Mouse (Mus musculus) embryonic facial prominence, embryonic 11.5 days (tissue): ENCODE results near the gene Prkcq. TPM values are rescaled to one million over a fixed set of nuclear protein-coding genes. Genes with fewer than 3 reads are reported as not detected.

Source experiments
- ATAC-seq: fragments of 200-750 bp; cut with Nextera tagmentation; replicated peaks from 2 replicates; pipeline ENCODE4 v1.8.0; 2017; ENCODE audit warnings: low read depth; ENCODE audit not compliant: insufficient number of reproducible peaks, low FRiP score, low TSS enrichment
- DNase-seq: peaks from one replicate; pipeline ENCODE4 v3.0.0-alpha.2; 2015; ENCODE audit warnings: low spot score
- H3K27ac ChIP-seq: fragments of 300-500 bp; sonication (generic); replicated peaks from 2 replicates; pipeline ENCODE4 v1.5.1; 2014; ENCODE audit warnings: mild to moderate bottlenecking, low read depth, low read length, control low read depth
- H3K27me3 ChIP-seq: fragments of 300-500 bp; sonication (generic); 2 replicates; pipeline ENCODE4 v1.6.1; 2014; ENCODE audit warnings: mild to moderate bottlenecking, low read length, moderate library complexity, mixed read lengths; ENCODE audit not compliant: control insufficient read depth, insufficient read depth
- H3K36me3 ChIP-seq: fragments of 300-500 bp; sonication (generic); replicated peaks from 2 replicates; pipeline ENCODE4 v1.6.1; 2014; ENCODE audit warnings: low read depth, mild to moderate bottlenecking, low read length, moderate library complexity, mixed read lengths; ENCODE audit not compliant: control insufficient read depth, insufficient read depth
- H3K4me1 ChIP-seq: fragments of 300-500 bp; sonication (generic); 2 replicates; pipeline ENCODE4 v1.6.1; 2014; ENCODE audit warnings: low read length, mixed read lengths; ENCODE audit not compliant: control insufficient read depth, insufficient read depth
- H3K4me2 ChIP-seq: fragments of 300-500 bp; sonication (generic); 2 replicates; pipeline ENCODE4 v1.6.1; 2014; ENCODE audit warnings: low read depth, mild to moderate bottlenecking, control low read depth, low read length, moderate library complexity
- H3K4me3 ChIP-seq: fragments of 300-500 bp; sonication (generic); 2 replicates; pipeline ENCODE4 v1.5.1; 2014; ENCODE audit warnings: low read depth, low read length, control low read depth
- H3K9ac ChIP-seq: fragments of 300-500 bp; sonication (generic); replicated peaks from 2 replicates; pipeline ENCODE4 v1.6.1; 2014; ENCODE audit warnings: mild to moderate bottlenecking, control low read depth, low read length
- H3K9me3 ChIP-seq: fragments of 300-500 bp; sonication (generic); replicated peaks from 2 replicates; pipeline ENCODE4 v1.6.1; 2016; ENCODE audit warnings: mild to moderate bottlenecking, low read length, inconsistent platforms, mixed read lengths; ENCODE audit not compliant: control insufficient read depth
- WGBS: fragments of 180-500 bp; shearing (Covaris S2); extraction: QIAGEN DNeasy Blood & Tissue Kit; methylation state at CpG from one replicate; pipeline ENCODE4 v1.1.7; 2014; 5-methylcytosine and 5-hydroxymethylcytosine counted together
- polyA plus RNA-seq: library from polyadenylated mRNA; unstranded; fragments of >200 nt; fragmentation: Nextera tagmentation; extraction: Ambion mirVana; gene quantifications from 2 replicates; pipeline ENCODE4 v1.2.1, GENCODE M21; 2014

Prkcq gene
- polyA plus RNA-seq, 1 experiment from 2014 or later, result 2.8 TPM

GRCm38 (mm10) chr2:11210241-11210916 is 38.5 kb downstream of the Prkcq start:
- Histone ChIP-seq H3K4me2 (no peak overlapping the region), H3K9me3 (no peaks in the 10 kb centered on the region), H3K36me3 (no peaks in the 10 kb centered on the region), H3K27me3 (no peaks in the 10 kb centered on the region), H3K4me3 (no peak overlapping the region), H3K4me1 (no peaks in the 10 kb centered on the region), H3K27ac (no peak overlapping the region), H3K9ac (no peak overlapping the region)
- WGBS, result 77% methylated on average over 8 of the region's 8 CpGs
- DNase-seq (no peak), ATAC-seq (no peak)

DNA sequence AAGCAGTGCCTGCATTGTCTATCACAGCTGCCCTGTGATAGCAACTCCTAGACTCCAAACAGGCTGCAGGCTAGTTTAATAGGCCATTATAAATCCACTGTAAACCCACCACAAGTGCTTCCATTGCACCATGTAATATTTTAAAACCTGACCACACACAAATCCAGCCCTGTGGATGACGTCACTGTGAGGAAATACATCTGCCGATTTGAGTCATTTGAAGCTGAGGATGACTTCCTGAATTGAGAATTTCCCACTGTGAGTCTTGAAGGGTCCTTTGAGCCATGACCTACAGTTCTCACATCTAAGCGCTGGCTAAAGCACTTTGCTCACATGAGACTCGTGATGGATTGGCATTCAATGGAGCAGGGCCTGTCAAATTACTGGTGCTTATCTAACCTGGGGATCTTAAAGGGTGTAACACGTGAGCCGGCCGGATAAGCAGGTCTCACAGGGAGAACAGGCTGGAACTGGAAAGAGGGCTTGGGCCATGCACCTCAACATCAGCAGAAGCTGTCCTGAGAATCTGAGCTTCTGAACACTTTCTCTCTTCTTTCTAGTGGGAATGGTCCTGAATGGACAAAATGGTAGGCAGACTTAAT is 40.2 kb downstream of the Prkcq start:
- no peak overlapping the region for H3K9ac ChIP-seq
- ATAC-seq (no peak), DNase-seq (no peak)
- H3K9me3 ChIP-seq, result no peaks in the 10 kb centered on the region
- H3K4me2 ChIP-seq, result no peak overlapping the region
- H3K4me3 ChIP-seq, result no peak overlapping the region
- no peaks in the 10 kb centered on the region for H3K4me1 ChIP-seq
- no peaks in the 10 kb centered on the region for H3K36me3 ChIP-seq
- H3K27ac ChIP-seq, result no peak overlapping the region
- 60% methylated on average over 7 of the region's 7 CpGs for WGBS
- no peaks in the 10 kb centered on the region for H3K27me3 ChIP-seq

DNA sequence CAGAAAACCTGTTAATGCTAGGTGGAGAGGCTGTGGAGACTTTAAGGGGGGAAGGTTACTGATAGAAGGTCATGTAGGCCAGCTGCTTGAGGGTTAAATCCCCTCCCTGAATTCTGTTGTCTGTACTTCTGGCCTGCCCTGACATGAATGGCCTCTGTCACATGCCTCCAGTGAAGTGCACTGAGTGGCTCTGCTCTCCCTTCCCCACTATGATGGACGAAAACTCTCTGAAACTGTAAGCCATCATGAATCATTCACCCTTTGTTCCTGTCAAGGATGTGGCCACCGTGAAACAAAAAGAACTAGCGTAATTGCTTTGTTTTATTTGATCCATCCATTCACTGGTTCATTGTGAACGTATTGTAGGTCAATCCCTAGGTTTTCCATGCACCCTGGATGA is 44.5 kb downstream of the Prkcq start:
- Histone ChIP-seq H3K27me3 (no peaks in the 10 kb centered on the region), H3K4me1 (no peaks in the 10 kb centered on the region), H3K9ac (no peak overlapping the region), H3K9me3 (no peaks in the 10 kb centered on the region), H3K4me3 (no peak overlapping the region), H3K27ac (no peak overlapping the region), H3K4me2 (no peak overlapping the region), H3K36me3 (no peaks in the 10 kb centered on the region)
- ATAC-seq, result no peak
- 80% methylated on average over 4 of the region's 4 CpGs for WGBS
- no peak for DNase-seq

DNA sequence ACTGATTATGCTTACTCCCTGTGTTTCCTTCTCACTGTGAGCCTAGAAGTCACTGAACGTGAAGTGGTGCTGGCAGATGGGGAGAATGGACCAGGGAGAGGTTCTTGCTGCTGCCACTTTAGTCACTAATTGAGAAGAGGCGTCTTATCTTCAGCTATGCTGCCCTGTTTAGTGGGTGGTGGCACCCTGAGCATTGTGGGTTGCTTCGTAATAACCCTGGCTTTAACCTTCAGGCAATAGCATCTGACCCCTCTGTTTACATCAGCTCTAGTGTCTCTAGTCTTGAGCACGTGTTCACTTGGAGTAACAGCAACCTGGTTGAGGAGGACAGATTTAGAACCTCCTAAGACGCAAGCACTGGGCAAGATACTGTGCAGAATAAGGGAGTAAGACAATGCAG is 44.9 kb downstream of the Prkcq start:
- H3K9me3 ChIP-seq, result no peaks in the 10 kb centered on the region
- no peaks in the 10 kb centered on the region for H3K4me1 ChIP-seq
- DNase-seq, result no peak
- ATAC-seq, result no peak
- no peak overlapping the region for H3K9ac ChIP-seq
- no peak overlapping the region for H3K27ac ChIP-seq
- no peak overlapping the region for H3K4me3 ChIP-seq
- 75% methylated on average over 5 of the region's 5 CpGs for WGBS
- no peak overlapping the region for H3K4me2 ChIP-seq
- no peaks in the 10 kb centered on the region for H3K27me3 ChIP-seq
- H3K36me3 ChIP-seq, result no peaks in the 10 kb centered on the region

DNA sequence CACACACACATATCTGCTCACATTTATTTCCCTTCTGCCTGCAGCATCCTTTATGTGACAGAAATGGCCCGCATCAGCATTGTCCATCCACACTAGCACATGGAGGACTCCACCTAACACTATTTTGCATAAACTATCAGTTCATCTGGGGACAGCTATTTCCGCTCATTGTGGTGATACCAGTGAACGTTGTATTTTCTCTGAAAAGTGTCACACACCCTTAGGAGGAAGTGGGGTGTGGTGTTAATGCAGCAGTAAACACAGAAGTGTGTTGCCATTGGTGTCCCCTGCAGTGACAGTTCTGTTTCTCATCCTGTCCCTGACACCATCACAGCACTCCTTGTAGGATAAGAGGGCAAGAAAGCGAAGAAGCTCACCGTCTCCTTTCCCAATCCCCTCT is 46.2 kb downstream of the Prkcq start:
- ATAC-seq, result no peak
- 86% methylated on average over 5 of the region's 5 CpGs for WGBS
- Histone ChIP-seq H3K4me1 (no peaks in the 10 kb centered on the region), H3K4me2 (no peak overlapping the region), H3K27ac (no peak overlapping the region), H3K9me3 (no peaks in the 10 kb centered on the region), H3K9ac (no peak overlapping the region), H3K4me3 (no peak overlapping the region), H3K36me3 (no peaks in the 10 kb centered on the region), H3K27me3 (no peaks in the 10 kb centered on the region)
- no peak for DNase-seq

- no peaks in the 10 kb centered on the region for H3K4me1 ChIP-seq
- no peak overlapping the region for H3K9ac ChIP-seq
- no peak overlapping the region for H3K4me3 ChIP-seq
- no peaks in the 10 kb centered on the region for H3K27me3 ChIP-seq
- H3K4me2 ChIP-seq, result no peak overlapping the region
- 97% methylated on average over 2 of the region's 2 CpGs for WGBS
- no peak for DNase-seq
- no peaks in the 10 kb centered on the region for H3K36me3 ChIP-seq
- ATAC-seq, result no peak
- no peaks in the 10 kb centered on the region for H3K9me3 ChIP-seq
- no peak overlapping the region for H3K27ac ChIP-seq
These were observed 47.4 kb downstream of the Prkcq start for GRCm38 (mm10) chr2:11219262-11219661.

GRCm38 (mm10) chr2:11224808-11225484 is 53.0 kb downstream of the Prkcq start:
- DNase-seq (no peak), ATAC-seq (no peak)
- 82% methylated on average over 3 of the region's 3 CpGs for WGBS
- no peak overlapping the region for H3K27ac ChIP-seq
- H3K27me3 ChIP-seq, result no peaks in the 10 kb centered on the region
- no peaks in the 10 kb centered on the region for H3K36me3 ChIP-seq
- H3K9ac ChIP-seq, result no peak overlapping the region
- H3K4me3 ChIP-seq, result no peak overlapping the region
- no peak overlapping the region for H3K4me2 ChIP-seq
- no peaks in the 10 kb centered on the region for H3K9me3 ChIP-seq
- H3K4me1 ChIP-seq, result no peaks in the 10 kb centered on the region

DNA sequence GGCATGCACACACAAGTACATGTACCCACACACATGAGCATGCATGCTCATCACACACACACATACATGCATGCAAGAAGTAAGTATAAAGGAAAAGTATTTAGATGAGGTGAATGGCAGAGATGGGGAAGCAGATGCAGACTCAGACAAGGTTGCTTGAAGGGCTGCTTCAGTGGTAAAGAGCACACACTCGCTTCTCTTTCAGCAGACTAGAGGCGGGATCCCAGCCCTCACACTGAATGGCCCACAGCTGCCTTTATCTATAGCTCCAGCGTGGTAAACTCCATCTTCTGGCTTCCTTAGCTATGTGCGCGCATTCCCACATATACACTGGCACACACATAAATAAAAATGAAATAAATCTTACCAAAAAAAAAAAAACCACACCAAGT is 53.6 kb downstream of the Prkcq start:
- no peak for DNase-seq
- no peaks in the 10 kb centered on the region for H3K9me3 ChIP-seq
- no peaks in the 10 kb centered on the region for H3K36me3 ChIP-seq
- WGBS, result 83% methylated on average over 5 of the region's 5 CpGs
- no peak overlapping the region for H3K9ac ChIP-seq
- no peak overlapping the region for H3K27ac ChIP-seq
- no peak for ATAC-seq
- H3K4me1 ChIP-seq, result no peaks in the 10 kb centered on the region
- no peak overlapping the region for H3K4me3 ChIP-seq
- no peaks in the 10 kb centered on the region for H3K27me3 ChIP-seq
- H3K4me2 ChIP-seq, result no peak overlapping the region
